Mouse (Mus musculus) urinary bladder, postnatal 0 days (tissue): ENCODE measurements around the gene Cpd. TPM values are rescaled to one million over a fixed set of nuclear protein-coding genes. Genes with fewer than 3 reads are reported as not detected.

Experiments
- polyA plus RNA-seq: library from polyadenylated mRNA; unstranded; fragments of >200 nt; fragmentation: Nextera tagmentation; extraction: Ambion mirVana; gene quantifications from 2 replicates; pipeline ENCODE4 v1.2.1, GENCODE M21; 2015

Gene Cpd
- polyA plus RNA-seq: 9.6 and 10.9 TPM in 2 replicates

DNA sequence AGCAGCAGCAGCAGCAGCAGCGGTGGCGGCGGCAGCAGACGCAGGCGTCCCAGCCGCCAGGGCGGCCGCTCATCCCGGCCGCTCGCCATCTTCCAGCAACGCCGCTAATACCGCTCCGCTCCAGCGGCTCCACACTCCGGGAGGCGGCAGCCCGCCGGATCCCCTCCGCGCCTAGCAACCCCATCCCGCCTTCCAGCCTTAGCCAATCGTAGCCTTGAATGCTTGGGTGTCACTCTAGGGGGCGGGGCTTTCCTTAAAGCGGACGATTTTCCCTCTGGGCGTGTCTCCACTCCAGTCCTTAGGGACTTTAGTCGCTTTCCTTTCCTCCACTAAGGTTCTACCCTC lies at the start of gene Cpd:
Gene Cpd (minus strand): TSS at position 141 of the 345 bp plus-strand sequence.

DNA sequence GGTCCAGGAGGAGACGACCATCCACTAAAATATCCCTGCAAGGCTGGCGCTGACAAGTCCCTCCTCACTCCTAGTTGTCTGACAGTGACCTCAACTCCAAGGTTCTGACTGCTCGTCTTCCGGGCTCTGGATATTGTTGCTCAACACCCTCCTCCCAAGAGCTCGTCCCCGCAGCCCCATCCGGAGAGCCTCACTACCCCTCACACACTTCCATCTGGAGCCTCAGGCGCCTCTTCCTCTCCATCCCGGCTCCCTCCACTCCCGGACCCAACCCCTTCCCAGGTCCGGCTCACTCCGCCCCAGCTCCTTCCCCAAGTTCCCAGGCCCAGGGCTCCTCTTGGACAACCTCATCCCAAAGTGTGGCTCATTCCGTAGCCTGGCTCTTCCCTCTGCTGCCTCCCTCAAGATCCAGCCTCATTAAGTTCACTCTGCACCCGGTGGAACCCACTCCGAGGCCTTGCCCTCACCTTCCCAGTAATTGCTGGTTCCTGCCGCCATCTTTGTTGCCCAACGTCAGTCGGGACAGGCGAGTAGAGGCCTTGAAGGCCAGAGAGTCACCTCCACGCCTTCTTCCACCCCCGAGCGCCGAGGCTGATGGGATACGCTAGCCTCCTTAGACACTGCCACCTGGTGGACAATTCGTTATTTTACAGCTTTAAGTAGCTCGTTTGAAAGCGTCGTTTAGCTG lies 83.6 kb downstream of the Cpd start, which contains the start of gene Gosr1:
Gene Gosr1 (minus strand): TSS at position 527 of the 688 bp plus-strand sequence.

Other genes starting within 250 kb of the Cpd start
- 6.8 and 8.4 TPM in 2 replicates for gene Abr, start 224.7 kb downstream of the Cpd start, polyA plus RNA-seq
- 0.17 TPM in 1 of 2 replicates, not detected in the other for gene Bhlha9, start 174.5 kb downstream of the Cpd start, polyA plus RNA-seq
- 0.55 and 0.92 TPM in 2 replicates for gene Trarg1, start 167.2 kb downstream of the Cpd start, polyA plus RNA-seq
- gene Gosr1, start 83.4 kb downstream of the Cpd start, polyA plus RNA-seq: 15.5 and 18.2 TPM in 2 replicates
- 0.37 and 0.47 TPM in 2 replicates for gene Tmigd1, start 55.1 kb upstream of the Cpd start, polyA plus RNA-seq
- 67.0 and 67.2 TPM in 2 replicates for gene Blmh, start 77.8 kb upstream of the Cpd start, polyA plus RNA-seq
- 0.57 and 0.60 TPM in 2 replicates for gene Slc6a4, start 151.6 kb upstream of the Cpd start, polyA plus RNA-seq
- 46.6 and 50.5 TPM in 2 replicates for gene Nsrp1, start 231.4 kb upstream of the Cpd start, polyA plus RNA-seq